Comparison of ENCODE assay signal across 10 mouse cellular contexts in the genomic region with DNA sequence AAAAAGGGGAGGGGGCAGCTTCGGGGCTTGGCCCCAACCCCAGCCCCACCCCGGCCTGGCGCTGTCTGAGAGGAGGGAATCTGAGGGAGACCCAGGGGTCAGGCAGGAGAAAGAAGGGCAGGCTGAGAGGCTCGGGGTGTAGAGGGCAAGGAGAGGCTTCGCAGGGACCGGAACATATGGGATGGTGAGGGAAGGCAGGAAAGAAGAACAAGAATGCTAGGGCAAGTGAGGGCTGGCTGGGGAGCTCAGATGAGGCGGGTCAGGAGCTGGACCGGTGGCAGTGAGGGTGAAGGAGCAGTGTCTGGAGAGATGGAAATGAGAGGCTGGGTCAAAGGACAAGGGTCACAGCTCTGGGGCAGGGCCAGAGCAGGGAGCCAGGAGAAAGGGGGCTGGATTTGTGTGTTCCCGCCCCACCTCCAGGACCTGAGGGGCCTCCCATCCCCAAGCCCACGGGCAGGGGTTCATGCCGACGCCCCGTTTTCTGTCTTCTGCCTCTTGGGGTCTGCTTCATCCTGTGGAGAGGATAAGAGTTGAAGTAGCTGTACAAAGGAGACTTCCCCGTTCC. TPM values are rescaled to one million over a fixed set of nuclear protein-coding genes. Genes with fewer than 3 reads are reported as not detected.
A peak's percentile ranks its signal among the peaks of the same experiment; 100 is the strongest.
DNase-seq lines count a peak whose midpoint lies in the region; ATAC-seq and TF ChIP-seq lines count a peak whose summit lies in the region.
"Had no signal": no experiment of that assay in that cellular context is flagged by ENCODE, and none has a peak within 500 bp of the region (broad histone marks: within the 10 kb centered on the region; RNA-seq: fewer than 3 reads in every experiment).

No protein-coding gene starts in this region.

- no peak for TF ChIP-seq CTCF in lung, adult 2 months (IDR thresholded peaks at IDR 0.05; ENCODE audit: insufficient read depth, low read length)

- H3K4me3 ChIP-seq in lung, adult 2 months (replicated peaks; ENCODE audit: extremely low read depth, low read depth, low read length): no peak overlapping the region
- peak overlapping the region; percentile 94; the same call in 1 of the 2 replicates for H3K4me3 ChIP-seq in forebrain, embryonic 15.5 days
- no peak overlapping the region for H3K4me3 ChIP-seq in kidney, embryonic 16.5 days (ENCODE audit: low read length)
- H3K4me3 ChIP-seq in neural tube, embryonic 15.5 days (replicated peaks): no peak overlapping the region

- H3K36me3 ChIP-seq in forebrain, embryonic 15.5 days: peaks cover 27% of the 10 kb centered on the region
- H3K36me3 ChIP-seq in kidney, embryonic 16.5 days (ENCODE audit: insufficient read depth, low read length): peaks cover 23% of the 10 kb centered on the region
- peaks cover 23% of the 10 kb centered on the region for H3K36me3 ChIP-seq in neural tube, embryonic 15.5 days

- peak overlapping the region; percentile 100 for H3K27ac ChIP-seq in forebrain, embryonic 15.5 days (replicated peaks)
- H3K27ac ChIP-seq in kidney, embryonic 16.5 days (ENCODE audit: low read length): 0 out of 2 replicates have a peak overlapping the region, but pooled peaks have one; percentile 9
- peak overlapping the region; percentile 46; the same call in 1 of the 2 replicates for H3K27ac ChIP-seq in neural tube, embryonic 15.5 days (replicated peaks)
- H3K27ac ChIP-seq: liver, embryonic 14.5 days had no signal

- H3K9me3 ChIP-seq in forebrain, embryonic 15.5 days: no peaks in the 10 kb centered on the region
- no peaks in the 10 kb centered on the region for H3K9me3 ChIP-seq in kidney, embryonic 16.5 days (ENCODE audit: low read length)
- no peaks in the 10 kb centered on the region for H3K9me3 ChIP-seq in neural tube, embryonic 15.5 days (replicated peaks)

- WGBS in lung, adult 2 months: 75% methylated on average over 14 of the region's 14 CpGs
- 72% methylated on average over 14 of the region's 14 CpGs for WGBS in forebrain, embryonic 15.5 days
- WGBS in kidney, embryonic 16.5 days: 70% methylated on average over 13 of the region's 14 CpGs
- 73% methylated on average over 14 of the region's 14 CpGs for WGBS in neural tube, embryonic 15.5 days

- TF ChIP-seq POLR2A in lung, adult 2 months (IDR thresholded peaks at IDR 0.05; ENCODE audit: borderline replicate concordance, extremely low read depth, low read depth, low read length): 0 out of 2 replicates have a peak, but pooled peaks have one; percentile 18

- ATAC-seq in forebrain, embryonic 15.5 days (replicated peaks): no peak
- no peak for ATAC-seq in kidney, embryonic 16.5 days (ENCODE audit: low FRiP score, low TSS enrichment)
- no peak for ATAC-seq in neural tube, embryonic 15.5 days (ENCODE audit: low FRiP score)

- no peak overlapping the region for H3K4me2 ChIP-seq in forebrain, embryonic 15.5 days (replicated peaks)
- no peak overlapping the region for H3K4me2 ChIP-seq in kidney, embryonic 16.5 days (replicated peaks; ENCODE audit: low read depth, low read length)
- H3K4me2 ChIP-seq in neural tube, embryonic 15.5 days: 0 out of 2 replicates have a peak overlapping the region, but pooled peaks have one; percentile 99

- no peaks in the 10 kb centered on the region for H3K27me3 ChIP-seq in forebrain, embryonic 15.5 days
- no peaks in the 10 kb centered on the region for H3K27me3 ChIP-seq in kidney, embryonic 16.5 days (ENCODE audit: insufficient read depth, low read length)
- no peaks in the 10 kb centered on the region for H3K27me3 ChIP-seq in neural tube, embryonic 15.5 days (replicated peaks)

- H3K4me1 ChIP-seq in lung, adult 2 months (ENCODE audit: control insufficient read depth, insufficient read depth, low read length): peaks cover 9% of the 10 kb centered on the region
- peaks cover 42% of the 10 kb centered on the region for H3K4me1 ChIP-seq in forebrain, embryonic 15.5 days
- H3K4me1 ChIP-seq in kidney, embryonic 16.5 days (ENCODE audit: insufficient read depth, low read length): peaks cover 45% of the 10 kb centered on the region
- peaks cover 52% of the 10 kb centered on the region for H3K4me1 ChIP-seq in neural tube, embryonic 15.5 days

- DNase-seq in lung, adult 2 months: no peak
- no peak for DNase-seq in lung, postnatal 36 days
- no peak for DNase-seq in right cerebral cortex, postnatal 25 days
- no peak for DNase-seq in T-cell, adult 2 months (ENCODE audit: low spot score)
- DNase-seq in spleen, postnatal 4 days (ENCODE audit: low spot score in 2 of 2): no peak
- DNase-seq: cerebellum, adult 18-20 months had no signal

- peak overlapping the region; percentile 100; the same call in 1 of the 2 replicates for H3K9ac ChIP-seq in forebrain, embryonic 15.5 days (replicated peaks)
- H3K9ac ChIP-seq in kidney, embryonic 16.5 days (replicated peaks; ENCODE audit: low read length): no peak overlapping the region
- H3K9ac ChIP-seq in neural tube, embryonic 15.5 days (replicated peaks): peak overlapping the region; percentile 100; the same call in 1 of the 2 replicates
- H3K9ac ChIP-seq: liver, embryonic 14.5 days had no signal

RNA-seq across cellular contexts. Expression of a gene that starts 2.3 kb away (rescaled TPM):
- polyA plus RNA-seq in lung, adult 2 months (2012; rRNA removed): 1.4 and 1.9 TPM in 2 replicates
- 2.6 and 3.3 TPM in 2 replicates for polyA plus RNA-seq in forebrain, embryonic 15.5 days (2015; fragmentation: Nextera tagmentation; extraction: Ambion mirVana)
- 1.3 and 2.6 TPM in 2 replicates for polyA plus RNA-seq in kidney, embryonic 16.5 days (2015; fragmentation: Nextera tagmentation; extraction: Ambion mirVana)
- polyA plus RNA-seq in neural tube, embryonic 15.5 days (2015; fragmentation: Nextera tagmentation; extraction: Ambion mirVana): 3.2 and 3.5 TPM in 2 replicates

RNA-seq across cellular contexts. Expression of a gene that starts 6.1 kb away (rescaled TPM):
- polyA plus RNA-seq in lung, adult 2 months (2012; rRNA removed): 1,982 and 2,310 TPM in 2 replicates
- 772 and 823 TPM in 2 replicates for polyA plus RNA-seq in forebrain, embryonic 15.5 days (2015; fragmentation: Nextera tagmentation; extraction: Ambion mirVana)
- 269 and 274 TPM in 2 replicates for polyA plus RNA-seq in kidney, embryonic 16.5 days (2015; fragmentation: Nextera tagmentation; extraction: Ambion mirVana)
- 637 and 745 TPM in 2 replicates for polyA plus RNA-seq in neural tube, embryonic 15.5 days (2015; fragmentation: Nextera tagmentation; extraction: Ambion mirVana)

RNA-seq across cellular contexts. Expression of a gene that starts 17.4 kb away (rescaled TPM):
- polyA plus RNA-seq in lung, adult 2 months (2012; rRNA removed): 313 and 336 TPM in 2 replicates
- polyA plus RNA-seq in forebrain, embryonic 15.5 days (2015; fragmentation: Nextera tagmentation; extraction: Ambion mirVana): 507 and 513 TPM in 2 replicates
- 366 and 380 TPM in 2 replicates for polyA plus RNA-seq in kidney, embryonic 16.5 days (2015; fragmentation: Nextera tagmentation; extraction: Ambion mirVana)
- polyA plus RNA-seq in neural tube, embryonic 15.5 days (2015; fragmentation: Nextera tagmentation; extraction: Ambion mirVana): 543 and 603 TPM in 2 replicates

RNA-seq across cellular contexts. Expression of a gene that starts 25.8 kb away (rescaled TPM):
- polyA plus RNA-seq in lung, adult 2 months (2012; rRNA removed): 1.9 and 2.7 TPM in 2 replicates
- polyA plus RNA-seq in forebrain, embryonic 15.5 days (2015; fragmentation: Nextera tagmentation; extraction: Ambion mirVana): 0.15 TPM in 1 of 2 replicates, not detected in the other
- polyA plus RNA-seq in kidney, embryonic 16.5 days (2015; fragmentation: Nextera tagmentation; extraction: Ambion mirVana): 0.10 and 0.28 TPM in 2 replicates
- polyA plus RNA-seq in neural tube, embryonic 15.5 days (2015; fragmentation: Nextera tagmentation; extraction: Ambion mirVana): 0.17 and 0.61 TPM in 2 replicates

RNA-seq across cellular contexts. Expression of a gene that starts 50.0 kb away (rescaled TPM):
- 0.27 and 0.69 TPM in 2 replicates for polyA plus RNA-seq in lung, adult 2 months (2012; rRNA removed)
- polyA plus RNA-seq in forebrain, embryonic 15.5 days (2015; fragmentation: Nextera tagmentation; extraction: Ambion mirVana): 25.2 and 25.9 TPM in 2 replicates
- polyA plus RNA-seq in kidney, embryonic 16.5 days (2015; fragmentation: Nextera tagmentation; extraction: Ambion mirVana): 1.1 and 1.4 TPM in 2 replicates
- polyA plus RNA-seq in neural tube, embryonic 15.5 days (2015; fragmentation: Nextera tagmentation; extraction: Ambion mirVana): 28.9 and 33.8 TPM in 2 replicates

Comparison
In these comparisons a context has a peak if more than half of its experiments do, and no peak if none do; other contexts are left out.
1. H3K27ac ChIP-seq: peak in every context shown above with its lines; median percentile 100 in forebrain, embryonic 15.5 days; 46 in neural tube, embryonic 15.5 days; 9 in kidney, embryonic 16.5 days.